Mouse (Mus musculus) fibroblast of lung, adult 2 months (primary cell): ENCODE measurements at regions not wholly inside any gene's neighbourhood (a gene's known extent, or its start where the extent isn't known, plus 50 kb on each side); places are given as distances from the start of the nearest gene placed in this dataset.

Experiments used
- DNase-seq: peaks from one replicate; pipeline ENCODE4 v3.0.0-alpha.2; 2011; ENCODE audit warnings: low read depth

DNA sequence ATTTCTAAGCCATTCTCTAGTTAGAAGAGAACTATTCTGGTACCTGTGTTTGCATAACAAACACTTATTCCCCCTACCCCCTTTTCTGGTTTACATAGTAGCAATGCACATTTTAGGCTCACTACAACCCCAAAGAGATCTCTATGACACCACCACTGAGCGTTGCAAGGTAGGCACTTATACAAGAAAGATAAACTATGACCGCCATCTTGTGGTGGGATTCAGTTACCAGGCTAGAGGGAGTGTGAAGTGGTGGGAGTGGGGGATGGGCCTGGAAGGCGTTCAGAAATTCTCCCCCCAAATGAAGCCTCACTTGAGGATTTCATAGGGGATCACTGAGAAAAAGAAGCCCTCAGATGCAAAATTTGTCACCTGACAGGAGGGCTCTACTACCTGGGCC is 64.4 kb upstream of the Fst start:
- DNase-seq = no peak

DNA sequence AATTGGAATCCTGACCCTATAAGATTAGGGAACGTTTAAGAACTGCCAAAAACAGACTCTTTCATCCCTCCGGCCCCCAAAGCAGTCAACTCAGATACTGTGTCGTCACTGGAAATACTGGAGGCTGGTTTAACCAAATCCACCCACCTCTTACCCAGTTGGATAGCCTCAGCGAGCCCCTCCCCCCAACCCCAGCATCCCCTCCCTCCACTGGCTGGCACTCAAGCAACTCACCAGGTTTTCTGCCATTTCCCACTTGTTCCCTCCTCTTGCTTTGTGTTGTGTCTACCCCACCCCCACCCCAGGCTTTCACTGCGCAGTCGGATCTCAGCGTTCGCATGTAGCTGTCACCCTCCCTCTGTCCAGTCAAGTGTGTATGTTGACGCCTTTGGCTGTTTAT is 68.1 kb upstream of the Fst start:
- DNase-seq = no peak

DNA sequence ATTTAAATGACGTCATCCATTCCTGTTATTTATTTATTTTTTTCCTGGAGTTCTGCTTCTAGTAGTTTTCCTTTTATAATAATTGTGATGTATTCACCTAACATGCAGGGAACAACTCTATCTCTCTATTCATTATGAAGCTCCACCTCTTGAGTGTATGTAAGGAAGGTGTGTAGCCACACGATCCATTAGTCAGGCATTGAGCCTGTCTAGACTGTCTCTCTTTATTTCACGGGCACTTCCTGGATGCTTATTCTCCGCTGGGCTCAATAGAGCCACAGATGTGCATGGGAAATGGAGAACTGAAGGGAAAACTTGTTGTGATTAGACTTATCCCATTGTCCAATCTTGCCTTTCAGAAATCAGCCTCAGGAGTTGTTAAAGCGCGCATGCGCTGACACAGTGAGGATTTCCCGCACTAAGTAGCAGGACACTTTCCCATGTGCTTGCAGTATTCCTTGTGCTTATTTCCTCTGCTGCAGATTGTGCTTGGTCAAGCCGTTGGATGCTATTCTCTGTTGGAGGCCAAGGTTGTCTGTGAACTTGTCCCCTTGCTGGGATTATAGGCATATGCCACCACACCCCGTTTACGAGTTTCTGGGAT is 71.5 kb upstream of the Fst start:
- no peak for DNase-seq

DNA sequence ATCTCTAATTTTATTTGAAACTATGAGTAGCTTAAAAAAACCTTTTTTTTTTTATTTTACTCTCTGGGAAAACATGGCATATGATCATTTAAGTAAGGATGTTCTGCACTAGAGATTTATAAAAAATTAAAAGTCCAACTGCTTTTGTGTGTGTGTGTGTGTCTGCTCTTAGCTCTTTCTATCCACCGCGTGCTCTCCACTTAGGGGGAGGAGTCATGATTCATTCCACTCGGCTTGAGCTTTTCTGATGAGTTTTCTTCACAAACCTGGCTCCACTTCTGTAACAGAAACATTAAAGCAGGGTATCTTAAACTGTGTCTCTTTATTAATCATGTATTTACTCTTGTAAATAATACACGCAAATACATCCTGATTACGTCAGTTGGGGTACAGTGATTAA is 73.0 kb upstream of the Fst start:
- DNase-seq = no peak

DNA sequence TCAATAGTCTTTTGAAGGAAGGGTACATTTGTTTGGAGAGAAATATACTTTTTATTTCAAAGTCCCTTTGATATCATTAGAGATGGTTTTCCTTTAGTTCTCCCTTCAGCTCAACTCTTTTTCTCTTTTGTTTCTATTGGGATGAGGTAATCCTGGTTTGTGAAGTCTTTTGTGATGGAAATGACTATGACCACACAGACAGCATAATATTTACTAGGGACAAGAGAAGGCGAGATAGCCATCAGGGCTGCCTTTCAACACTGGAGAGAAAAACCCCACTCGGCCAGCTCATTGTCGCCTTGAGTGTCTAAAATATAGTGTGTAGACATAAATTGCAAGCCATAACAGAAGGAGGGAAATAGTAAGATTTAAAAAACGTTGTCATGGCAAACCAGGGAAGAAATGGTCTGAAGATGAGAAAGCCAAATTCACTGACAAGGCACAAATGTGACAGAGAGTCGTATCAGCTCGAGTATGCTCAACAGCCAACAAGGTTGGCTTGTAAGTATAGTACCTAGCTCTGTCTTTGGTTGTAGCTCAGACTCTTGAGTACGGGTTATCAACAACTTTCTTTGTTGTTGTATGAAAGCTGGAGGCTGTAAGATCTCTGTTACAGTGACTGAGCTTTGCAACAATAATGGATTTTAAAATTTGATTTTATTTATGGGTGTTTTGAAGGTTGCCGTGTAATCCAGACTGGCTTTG is 73.8 kb upstream of the Fst start:
- no peak for DNase-seq

DNA sequence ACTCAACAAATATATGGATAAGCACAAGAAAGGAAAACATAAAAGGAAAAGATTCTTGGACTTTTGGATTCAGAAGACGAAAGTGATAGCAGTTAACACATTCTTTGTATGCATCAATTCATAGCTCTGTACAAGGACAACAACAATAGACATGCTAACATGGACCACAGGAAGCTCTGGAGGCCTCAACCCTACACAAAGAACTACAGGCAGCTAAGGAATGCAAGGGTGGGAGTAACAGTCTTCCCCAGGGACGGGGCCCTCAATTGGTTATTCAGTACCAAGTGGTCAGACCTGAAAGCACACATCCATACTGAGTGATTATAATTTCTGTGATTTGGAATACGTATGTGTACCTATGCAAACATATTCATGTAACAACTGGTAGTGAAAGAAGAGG is 75.8 kb upstream of the Fst start:
- DNase-seq = no peak

DNA sequence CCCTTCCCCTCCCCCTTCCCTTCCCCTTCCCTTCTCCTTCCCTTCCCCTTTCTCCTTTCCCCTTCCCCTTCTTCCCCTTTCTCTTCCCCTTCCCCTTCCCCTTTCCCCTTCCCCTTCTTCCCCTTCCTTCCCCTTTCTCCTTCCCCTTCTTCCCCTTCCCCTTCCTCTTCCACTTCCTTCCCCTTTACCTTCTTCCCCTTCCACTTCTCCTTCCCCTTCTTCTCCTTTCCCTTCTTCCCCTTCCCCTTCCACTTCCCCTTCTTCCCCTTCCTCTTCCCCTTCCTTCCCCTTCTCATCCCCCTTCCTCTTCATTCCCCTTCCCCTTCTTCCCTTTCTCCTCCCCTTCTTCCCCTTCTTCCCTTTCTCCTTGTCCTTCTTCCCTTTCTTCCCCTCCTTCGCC is 77.0 kb upstream of the Fst start:
- no peak for DNase-seq

- no peak for DNase-seq
Measured at GRCm38 (mm10) chr13:114571731-114572130, 113.0 kb upstream of the Fst start.

DNA sequence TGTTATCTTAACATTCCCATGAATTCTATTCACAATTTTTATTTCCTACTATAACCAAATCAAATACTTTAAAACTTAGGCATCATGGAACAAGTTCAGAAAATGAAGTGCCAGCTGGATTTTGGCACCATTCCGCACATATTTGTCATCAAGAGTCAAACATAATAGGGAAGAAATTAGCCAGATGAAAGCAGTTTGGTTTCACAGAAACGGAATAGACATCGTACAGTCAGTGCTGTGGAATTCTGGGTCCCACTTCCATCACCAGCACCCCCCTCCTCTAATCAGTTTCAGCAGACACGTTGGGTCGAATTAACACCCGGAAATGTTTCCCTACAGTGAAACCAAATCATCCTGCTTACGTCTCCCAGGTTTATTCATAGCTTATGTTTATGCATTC is 125.8 kb upstream of the Fst start:
- peak; percentile 65 for DNase-seq

GRCm38 (mm10) chr13:114587621-114588020 is 128.9 kb upstream of the Fst start:
- no peak for DNase-seq

GRCm38 (mm10) chr13:114603341-114603740 is 144.6 kb upstream of the Fst start:
- DNase-seq = no peak

DNA sequence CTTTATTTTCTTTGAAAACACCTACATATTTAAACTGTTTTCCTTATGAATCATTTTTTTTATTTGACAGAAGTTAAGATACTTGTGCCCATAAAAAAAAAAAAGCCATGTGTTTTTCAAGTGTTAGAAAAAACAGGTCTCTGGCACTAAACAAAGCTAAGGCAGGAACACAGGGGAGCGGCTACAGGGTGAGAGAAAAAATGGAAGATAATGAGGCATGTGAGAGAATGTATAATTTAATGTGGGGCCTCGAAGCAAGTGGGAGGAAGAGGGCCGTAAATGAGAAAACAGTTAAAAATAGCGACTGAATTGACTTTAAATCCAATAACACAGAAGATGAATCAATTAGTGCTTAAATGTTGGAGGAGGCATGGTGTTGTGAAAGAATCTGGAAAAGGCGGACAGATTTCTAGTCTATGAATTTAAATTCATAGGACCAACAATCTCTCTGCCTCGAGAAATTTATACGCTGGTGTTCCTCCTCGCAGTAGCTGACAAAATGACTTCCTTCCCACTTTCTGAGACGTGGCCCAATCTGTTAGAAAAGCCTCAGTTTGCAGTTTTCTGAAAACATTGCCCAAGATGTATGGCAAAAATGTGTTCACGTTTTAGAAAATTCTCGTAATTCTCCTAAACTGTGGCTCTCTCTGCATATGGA is 145.4 kb upstream of the Fst start:
- no peak for DNase-seq

- no peak for DNase-seq
Measured at GRCm38 (mm10) chr13:114613909-114614308, 155.2 kb upstream of the Fst start.

- no peak for DNase-seq
Measured at GRCm38 (mm10) chr13:114619416-114619815, 160.7 kb upstream of the Fst start.

DNA sequence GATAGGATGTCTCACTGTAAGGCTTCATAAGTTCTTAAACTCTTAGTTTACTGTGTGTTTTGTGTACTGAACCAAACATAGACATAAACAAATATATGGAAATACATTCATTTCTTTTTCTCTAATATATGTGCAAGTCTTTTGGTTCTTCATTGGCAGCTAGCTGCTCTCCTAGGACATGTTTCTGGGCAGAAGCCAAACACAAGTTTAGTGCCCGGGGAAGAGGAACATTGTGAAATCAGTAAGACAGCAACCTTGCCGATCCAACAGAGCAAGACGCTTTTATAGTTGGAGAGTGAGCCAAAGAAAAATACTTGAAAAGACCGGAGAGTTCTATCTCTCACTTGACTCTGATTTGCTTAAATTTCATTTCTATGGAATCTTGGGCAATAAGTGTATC is 178.0 kb upstream of the Fst start:
- no peak for DNase-seq

DNA sequence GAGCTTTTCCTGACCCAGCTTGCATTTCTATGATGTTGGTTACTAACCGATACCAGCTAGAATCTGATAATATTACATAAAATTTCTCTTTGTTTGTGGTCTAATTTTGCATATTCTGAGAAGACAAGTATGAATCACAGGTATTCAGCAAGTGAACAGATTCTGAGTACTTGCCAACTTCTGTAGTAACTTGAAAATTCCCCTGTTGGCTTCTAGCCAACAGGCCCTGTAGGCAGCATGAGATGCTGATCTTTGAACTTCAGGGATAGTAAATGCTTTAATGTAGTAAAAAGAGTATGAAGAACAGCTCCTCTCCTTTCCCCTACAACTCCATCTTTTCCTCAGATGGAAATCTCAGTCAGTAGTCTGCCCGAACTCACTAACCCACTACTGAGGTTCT is 178.5 kb upstream of the Mocs2 start:
- DNase-seq = no peak

GRCm38 (mm10) chr13:114641688-114642390 is 176.2 kb upstream of the Mocs2 start:
- no peak for DNase-seq

DNA sequence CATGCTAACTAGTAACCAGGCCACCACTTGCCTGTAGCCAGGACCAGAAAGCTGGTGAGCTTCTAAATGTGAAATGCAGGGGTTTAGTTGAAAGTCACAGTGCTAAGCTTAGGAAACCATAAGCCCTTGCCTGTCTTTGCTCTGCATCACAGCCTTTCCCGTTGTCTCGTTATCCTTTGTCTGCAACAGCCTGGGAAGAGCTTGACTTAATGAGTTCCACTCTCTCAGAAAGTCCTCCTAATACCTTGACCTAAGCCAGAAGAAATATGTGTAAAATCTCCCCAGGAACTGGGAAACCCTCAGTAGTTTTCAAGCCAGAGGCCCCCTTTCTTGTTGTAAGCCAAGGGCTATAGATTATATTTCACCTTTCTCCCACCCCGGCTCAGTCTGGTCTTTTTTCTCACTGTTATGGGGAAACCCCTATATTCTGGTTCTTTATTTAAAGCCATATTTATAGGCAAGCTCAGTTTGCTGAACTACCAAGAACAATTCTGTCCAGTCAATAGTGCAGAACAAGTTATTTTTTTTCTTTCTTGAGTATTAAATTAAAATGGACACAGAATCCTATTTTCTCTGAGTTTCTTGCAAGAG is 175.0 kb upstream of the Mocs2 start:
- DNase-seq = no peak

- DNase-seq = no peak
Measured at GRCm38 (mm10) chr13:114643521-114643920, 174.5 kb upstream of the Mocs2 start.

DNA sequence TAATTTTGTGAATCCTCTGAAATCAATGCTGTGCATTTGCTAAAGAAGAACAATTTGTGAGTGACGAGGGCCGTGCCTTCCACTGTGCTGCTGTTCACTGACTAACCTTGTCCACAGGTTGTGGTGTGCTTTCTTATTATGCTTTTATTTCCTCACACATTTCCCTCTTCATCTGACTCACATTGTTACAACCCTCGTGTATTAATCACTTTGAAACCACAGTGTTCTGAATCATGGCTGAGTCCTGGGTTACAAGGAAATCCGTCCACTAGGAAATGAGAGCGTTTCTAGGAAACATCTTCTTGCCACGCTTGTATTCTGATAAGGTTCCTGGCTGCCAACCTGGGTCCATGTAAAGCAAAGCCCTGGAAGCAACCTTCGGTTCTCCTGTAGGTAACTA is 163.8 kb upstream of the Mocs2 start:
- DNase-seq = peak; percentile 54

GRCm38 (mm10) chr13:114654953-114655586 is 163.0 kb upstream of the Mocs2 start:
- peak; percentile 35 for DNase-seq

- DNase-seq = no peak
Measured at GRCm38 (mm10) chr13:114672411-114672810, 145.6 kb upstream of the Mocs2 start.
